Mouse (Mus musculus) lung, postnatal 0 days (tissue): ENCODE results near the gene Insl5. TPM values are rescaled to one million over a fixed set of nuclear protein-coding genes. Genes with fewer than 3 reads are reported as not detected.

ENCODE experiments used
- ATAC-seq: fragments of 200-750 bp; cut with Nextera tagmentation; 2 replicates; pipeline ENCODE4 v1.8.0; 2017; ENCODE audit warnings: moderate library complexity
- DNase-seq: peaks from one replicate; pipeline ENCODE4 v3.0.0-alpha.2; 2016; ENCODE audit warnings: low spot score
- H3K27ac ChIP-seq: fragments of 300-500 bp; sonication (generic); 2 replicates; pipeline ENCODE4 v1.5.1; 2014; ENCODE audit warnings: antibody characterized with exemption, mild to moderate bottlenecking, low read length, mixed read lengths
- H3K27me3 ChIP-seq: fragments of 300-500 bp; sonication (generic); replicated peaks from 2 replicates; pipeline ENCODE4 v1.6.1; 2014; ENCODE audit warnings: low read length, mixed read lengths; ENCODE audit not compliant: insufficient read depth
- H3K36me3 ChIP-seq: fragments of 300-500 bp; sonication (generic); 2 replicates; pipeline ENCODE4 v1.6.1; 2014; ENCODE audit warnings: low read length, mixed read lengths; ENCODE audit not compliant: insufficient read depth
- H3K4me1 ChIP-seq: fragments of 300-500 bp; sonication (generic); 2 replicates; pipeline ENCODE4 v1.6.1; 2014; ENCODE audit warnings: antibody characterized with exemption, low read depth, low read length, mixed read lengths; ENCODE audit not compliant: insufficient read depth
- H3K4me2 ChIP-seq: fragments of 300-500 bp; sonication (generic); replicated peaks from 2 replicates; pipeline ENCODE4 v1.6.1; 2014; ENCODE audit warnings: low read depth, mild to moderate bottlenecking, low read length, moderate library complexity, mixed read lengths
- H3K4me3 ChIP-seq: fragments of 300-500 bp; sonication (generic); 2 replicates; pipeline ENCODE4 v1.5.1; 2014; ENCODE audit warnings: low read depth, low read length
- H3K9ac ChIP-seq: fragments of 300-500 bp; sonication (generic); replicated peaks from 2 replicates; pipeline ENCODE4 v1.6.1; 2014; ENCODE audit warnings: low read depth, mild to moderate bottlenecking
- H3K9me3 ChIP-seq: fragments of 300-500 bp; sonication (generic); 2 replicates; pipeline ENCODE4 v1.6.1; 2016; ENCODE audit warnings: low read length, mixed read lengths
- CTCF ChIP-seq: IDR thresholded peaks from 2 replicates; pipeline ENCODE4 v1.5.1; 2016; ENCODE audit warnings: antibody characterized with exemption, mild to moderate bottlenecking
- EP300 ChIP-seq: IDR thresholded peaks from 2 replicates; pipeline ENCODE4 v1.6.1; 2016; ENCODE audit warnings: antibody characterized with exemption, mild to moderate bottlenecking, control low read depth
- WGBS: fragments of 180-500 bp; shearing (Covaris S2); extraction: QIAGEN DNeasy Blood & Tissue Kit; methylation state at CpG from one replicate; pipeline ENCODE4 v1.1.7; 2014; 5-methylcytosine and 5-hydroxymethylcytosine counted together
- polyA plus RNA-seq: library from polyadenylated mRNA; unstranded; fragments of >200 nt; fragmentation: Nextera tagmentation; extraction: Ambion mirVana; gene quantifications from 2 replicates; pipeline ENCODE4 v1.2.1, GENCODE M21; 2015

The Insl5 gene
- not detected in 2 replicates for polyA plus RNA-seq

- Histone ChIP-seq H3K9me3 (no peaks in the 10 kb centered on the region), H3K27ac (no peak within 1 kb of the TSS), H3K36me3 (no peaks in the 10 kb centered on the region), H3K4me1 (no peaks in the 10 kb centered on the region), H3K4me3 (no peak within 1 kb of the TSS), H3K4me2 (no peak within 1 kb of the TSS), H3K9ac (no peak within 1 kb of the TSS), H3K27me3 (no peaks in the 10 kb centered on the region)
- WGBS: 49% methylated on average over 4 of the region's 4 CpGs
- no peak for DNase-seq
- ATAC-seq: no peak
- TF ChIP-seq CTCF (no peak), EP300 (no peak)
These were observed at the start of gene Insl5 for GRCm38 (mm10) chr4:103026621-103027020. TSS of gene Insl5 (minus strand) at chr4:103026842.

- Histone ChIP-seq H3K36me3 (no peaks in the 10 kb centered on the region), H3K9me3 (no peaks in the 10 kb centered on the region)
- ATAC-seq: no peak
These were observed 44.0 kb upstream of the Insl5 start for GRCm38 (mm10) chr4:103070631-103071030.

GRCm38 (mm10) chr4:103067906-103068655, 41.4 kb upstream of the Insl5 start:
- no peak overlapping the region for H3K27ac ChIP-seq
- no peak overlapping the region for H3K4me3 ChIP-seq
- H3K27me3 ChIP-seq: no peaks in the 10 kb centered on the region
- ATAC-seq (no peak), DNase-seq (no peak)
- H3K4me2 ChIP-seq: no peak overlapping the region
- TF ChIP-seq CTCF: no peak
- TF ChIP-seq EP300: no peak
- H3K36me3 ChIP-seq: no peaks in the 10 kb centered on the region
- H3K9ac ChIP-seq: no peak overlapping the region
- 82% methylated on average over 6 of the region's 6 CpGs for WGBS
- no peaks in the 10 kb centered on the region for H3K9me3 ChIP-seq
- no peaks in the 10 kb centered on the region for H3K4me1 ChIP-seq

More at GRCm38 (mm10) chr4:103070631-103071030, 44.0 kb upstream of the Insl5 start:
- no peak overlapping the region for H3K27ac ChIP-seq
- H3K4me3 ChIP-seq: no peak overlapping the region
- TF ChIP-seq CTCF (no peak), EP300 (no peak)
- no peak overlapping the region for H3K9ac ChIP-seq
- H3K4me2 ChIP-seq: no peak overlapping the region
- H3K4me1 ChIP-seq: no peaks in the 10 kb centered on the region
- WGBS: 81% methylated on average over 3 of the region's 3 CpGs
- no peaks in the 10 kb centered on the region for H3K27me3 ChIP-seq
- no peak for DNase-seq

- H3K27ac ChIP-seq: no peak overlapping the region
- TF ChIP-seq EP300 (no peak), CTCF (no peak)
- DNase-seq: no peak
- no peaks in the 10 kb centered on the region for H3K27me3 ChIP-seq
- no peaks in the 10 kb centered on the region for H3K36me3 ChIP-seq
- H3K9ac ChIP-seq: no peak overlapping the region
- H3K4me3 ChIP-seq: no peak overlapping the region
- 59% methylated on average over 5 of the region's 5 CpGs for WGBS
- ATAC-seq: no peak
- no peaks in the 10 kb centered on the region for H3K9me3 ChIP-seq
- no peaks in the 10 kb centered on the region for H3K4me1 ChIP-seq
- H3K4me2 ChIP-seq: no peak overlapping the region
These were observed 38.3 kb upstream of the Insl5 start for GRCm38 (mm10) chr4:103064976-103065375.

GRCm38 (mm10) chr4:103064421-103064820, 37.8 kb upstream of the Insl5 start:
- no peak overlapping the region for H3K4me3 ChIP-seq
- no peaks in the 10 kb centered on the region for H3K9me3 ChIP-seq
- DNase-seq (no peak), ATAC-seq (no peak)
- H3K4me2 ChIP-seq: no peak overlapping the region
- H3K27ac ChIP-seq: no peak overlapping the region
- WGBS: 52% methylated on average over 2 of the region's 2 CpGs
- TF ChIP-seq CTCF: no peak
- no peak for TF ChIP-seq EP300
- no peaks in the 10 kb centered on the region for H3K4me1 ChIP-seq
- no peaks in the 10 kb centered on the region for H3K36me3 ChIP-seq
- H3K27me3 ChIP-seq: no peaks in the 10 kb centered on the region
- no peak overlapping the region for H3K9ac ChIP-seq

GRCm38 (mm10) chr4:103056909-103057308, 30.3 kb upstream of the Insl5 start:
- 82% methylated on average over 5 of the region's 5 CpGs for whole genome bisulfite sequencing
- Histone ChIP-seq H3K9me3 (no peaks in the 10 kb centered on the region), H3K4me1 (no peaks in the 10 kb centered on the region), H3K36me3 (no peaks in the 10 kb centered on the region), H3K4me3 (no peak overlapping the region), H3K4me2 (no peak overlapping the region), H3K27ac (no peak overlapping the region), H3K9ac (no peak overlapping the region), H3K27me3 (no peaks in the 10 kb centered on the region)
- TF ChIP-seq EP300 (no peak), CTCF (no peak)
- DNase-seq (no peak), ATAC-seq (no peak)
